Mouse (Mus musculus): ENCODE measurements around the gene Btbd1.
A peak's percentile ranks its signal among the peaks of the same experiment; 100 is the strongest.

The Btbd1 gene

DNA sequence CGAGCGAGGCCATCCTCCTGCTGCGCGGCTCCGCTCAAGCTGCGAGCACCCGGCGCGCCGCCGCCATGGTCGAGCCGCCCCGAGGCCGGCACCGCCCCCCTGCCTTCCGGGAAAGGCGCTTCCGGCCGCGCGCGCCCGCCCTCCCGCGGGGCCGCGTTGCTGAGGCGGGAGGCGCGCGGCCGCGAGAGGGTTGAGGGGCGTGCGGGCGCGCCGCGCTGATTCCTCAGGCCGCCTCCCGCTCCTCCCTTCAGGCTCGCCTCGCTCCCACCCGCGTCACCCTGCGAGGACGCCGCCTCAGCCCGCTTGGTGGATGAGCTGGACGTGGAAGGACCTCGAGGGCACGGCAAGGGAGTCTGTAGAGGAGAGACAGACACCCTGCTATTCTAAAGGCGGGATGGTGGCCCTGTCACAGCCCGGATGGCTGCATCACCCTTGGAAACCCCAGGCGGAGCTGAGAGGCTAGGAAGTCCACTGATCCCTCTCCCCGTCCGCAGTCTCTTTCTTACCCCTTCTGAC lies at the start of gene Btbd1:
TSS of gene Btbd1 (minus strand) at position 53 of the 516 bp plus-strand sequence.
- no peak for DNase-seq (ENCODE audit: low read depth)

DNA sequence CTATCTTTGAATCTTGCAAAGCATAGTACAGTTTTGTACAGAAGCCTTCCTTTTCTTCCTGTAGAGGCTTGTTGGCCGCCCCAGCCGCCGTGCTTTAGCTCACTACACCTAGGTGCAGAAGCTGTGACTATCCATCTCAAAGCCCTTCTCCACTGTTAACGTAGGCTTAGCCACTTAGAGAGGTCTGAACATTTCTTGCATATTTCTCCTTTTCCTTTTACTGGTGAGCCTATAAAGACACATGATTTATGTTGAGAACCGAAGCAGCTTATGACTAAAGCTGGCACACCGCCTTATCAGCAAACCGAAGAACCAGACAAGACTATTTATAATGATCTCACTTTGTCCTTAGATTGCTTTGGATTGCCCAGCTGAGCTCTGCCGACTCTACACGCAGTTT lies 46.1 kb upstream of the Btbd1 start:
- DNase-seq (ENCODE audit: low read depth), result no peak

DNA sequence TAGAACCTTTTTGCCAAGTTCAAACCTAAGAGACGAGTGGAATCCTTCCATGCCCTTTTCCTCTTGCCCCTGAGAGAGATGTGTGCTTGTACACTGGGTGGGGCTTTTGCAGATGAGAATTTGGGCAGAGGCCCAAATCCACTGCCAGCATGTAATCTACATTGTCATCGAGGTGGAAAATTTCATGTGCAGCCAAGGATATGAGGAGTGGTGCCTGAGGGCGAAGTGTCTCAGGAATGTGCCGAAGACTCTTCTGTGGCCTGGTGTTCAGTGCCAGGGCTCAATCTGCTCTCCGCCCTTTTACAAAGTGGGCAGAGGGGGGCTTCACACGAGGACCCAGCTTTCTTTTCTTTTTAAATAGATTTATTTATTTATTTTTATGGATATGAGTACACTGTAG lies 45.4 kb upstream of the Btbd1 start:
- DNase-seq (ENCODE audit: low read depth), result no peak

DNA sequence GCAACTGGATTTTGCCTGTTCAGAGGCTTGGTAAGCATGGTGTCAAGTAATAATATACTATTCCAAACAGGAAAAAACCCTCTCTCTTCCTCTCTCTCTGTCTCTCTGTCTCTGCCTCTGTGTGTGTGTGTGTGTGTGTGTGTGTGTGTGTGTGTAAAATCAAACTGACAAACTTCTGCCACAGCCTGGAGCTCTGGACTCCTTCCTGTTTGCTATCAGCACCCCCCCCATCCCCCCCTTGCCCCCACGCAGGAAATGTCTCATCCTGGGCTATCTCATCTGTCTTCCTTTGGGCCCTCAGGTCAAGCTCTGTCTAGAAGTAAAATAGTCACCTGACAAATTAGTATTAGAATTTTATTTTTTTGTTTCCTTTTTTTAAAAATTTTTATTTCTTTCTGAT lies 44.6 kb upstream of the Btbd1 start:
- no peak for DNase-seq (ENCODE audit: low read depth)

DNA sequence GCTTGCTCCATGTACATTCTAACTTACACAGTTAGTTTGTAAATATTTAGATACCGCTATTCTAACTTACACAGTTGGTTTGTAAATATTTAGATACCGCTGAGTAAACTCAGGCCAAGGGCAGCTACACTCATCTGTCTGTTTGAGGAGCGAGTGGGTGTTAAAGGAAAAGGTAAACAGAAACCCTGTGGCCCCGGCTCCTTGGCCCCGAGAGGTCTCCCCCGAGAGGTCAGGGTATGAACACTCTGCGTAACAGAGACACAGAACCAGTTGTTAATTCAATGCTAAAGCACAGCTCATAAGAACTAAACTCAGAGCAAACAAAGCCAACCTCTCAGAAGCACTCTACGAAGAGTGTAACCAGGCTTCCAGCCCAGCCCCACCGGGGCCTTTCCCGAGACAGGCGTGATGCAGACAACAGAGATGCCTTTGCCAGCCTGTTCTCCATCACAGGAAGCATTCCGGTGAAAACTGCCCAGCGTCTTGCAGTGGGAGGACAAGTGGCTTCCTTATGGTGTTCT lies 43.3 kb upstream of the Btbd1 start:
- no peak for DNase-seq (ENCODE audit: low read depth)

DNA sequence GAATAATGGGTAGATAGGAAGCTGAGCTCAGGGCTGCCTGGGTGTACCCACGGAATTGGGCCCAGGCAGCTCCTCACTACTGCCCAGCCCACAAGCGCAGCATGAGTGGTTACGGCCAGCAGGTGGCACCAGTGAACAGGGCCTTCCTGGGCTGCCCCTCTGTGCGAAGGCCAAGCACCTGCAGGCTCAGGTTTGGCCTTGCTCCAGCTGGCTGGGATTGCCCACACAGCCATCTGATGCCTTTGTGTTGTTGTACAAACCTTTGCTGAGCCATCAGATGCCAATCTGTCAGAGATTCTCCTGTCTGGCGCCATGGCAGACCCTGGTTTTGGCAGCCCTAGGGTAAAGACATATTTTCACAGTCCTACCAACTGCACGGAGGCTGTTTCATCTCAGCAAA lies 38.9 kb upstream of the Btbd1 start:
- peak; percentile 44 for DNase-seq (ENCODE audit: low read depth)

DNA sequence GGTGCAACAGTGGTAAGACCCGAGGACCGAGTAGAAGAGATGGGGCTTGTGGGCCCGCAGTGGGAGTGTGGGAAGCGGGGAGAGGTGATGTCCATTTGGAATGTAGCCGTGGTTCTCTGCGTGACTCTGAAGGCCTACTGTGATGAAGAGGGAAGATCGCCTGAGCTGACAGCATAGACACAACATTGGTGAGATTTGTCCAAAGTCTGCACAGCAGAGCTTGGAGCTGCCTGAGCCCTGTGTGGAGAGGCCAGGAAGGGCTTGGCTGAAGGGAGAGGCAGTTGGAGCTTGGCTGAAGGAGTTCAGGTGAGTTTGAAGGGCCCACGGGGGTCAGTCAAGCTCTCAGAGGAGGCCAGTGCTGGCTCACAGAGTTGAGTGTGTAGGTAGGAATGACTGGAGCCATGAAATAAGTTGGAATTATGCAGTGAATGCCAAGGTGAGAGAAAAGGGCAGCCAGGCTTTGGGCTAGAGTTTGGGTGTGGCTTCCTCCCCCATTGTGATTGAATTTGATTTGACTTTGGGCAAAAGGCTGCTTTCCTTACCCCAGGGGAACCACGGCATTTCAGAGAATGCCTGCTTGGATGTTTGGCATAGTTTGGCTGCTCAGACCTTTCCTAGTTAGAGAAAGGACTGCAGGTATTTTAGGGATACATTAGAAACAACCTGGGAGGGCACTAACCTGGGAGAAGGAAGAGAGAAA lies 38.1 kb upstream of the Btbd1 start:
- DNase-seq (ENCODE audit: low read depth), result no peak

DNA sequence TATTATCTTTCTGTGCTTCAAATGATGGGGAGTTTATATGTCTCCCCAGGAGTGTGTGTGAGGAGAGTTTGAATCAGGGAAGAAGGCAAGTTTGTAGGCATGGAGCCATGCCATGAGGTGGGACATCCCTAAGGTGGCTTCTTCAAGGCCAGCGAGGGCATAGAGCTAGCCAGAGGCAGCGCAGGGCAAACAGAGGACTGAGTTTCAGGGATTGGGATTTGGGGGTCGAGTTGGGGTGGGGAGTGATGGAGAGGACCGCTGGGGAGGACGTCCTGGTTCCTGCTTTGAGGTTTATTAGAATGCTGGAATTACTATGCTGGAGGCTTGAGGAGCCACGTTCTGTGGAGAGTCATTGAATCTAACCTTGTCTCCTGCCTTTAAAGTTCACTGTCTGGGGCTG lies 36.7 kb upstream of the Btbd1 start:
- no peak for DNase-seq (ENCODE audit: low read depth)

DNA sequence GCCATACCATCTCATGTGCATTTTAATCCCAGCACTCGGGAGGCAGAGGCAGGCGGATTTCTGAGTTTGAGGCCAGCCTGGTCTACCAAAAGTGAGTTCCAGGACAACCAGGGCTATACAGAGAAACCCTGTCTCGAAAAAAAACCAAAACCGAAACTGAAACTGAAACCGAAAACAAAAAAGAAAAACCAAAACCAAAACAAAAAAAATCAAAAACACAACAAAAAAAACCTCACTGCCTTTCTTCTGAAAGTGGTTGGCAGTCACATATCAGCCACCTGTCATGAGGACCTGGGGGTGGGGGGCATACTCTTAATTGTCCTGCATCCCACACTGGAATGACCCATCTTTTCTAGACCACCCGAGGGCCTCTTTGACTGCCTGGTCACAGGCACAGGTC lies 35.3 kb upstream of the Btbd1 start:
- DNase-seq (ENCODE audit: low read depth), result no peak

DNA sequence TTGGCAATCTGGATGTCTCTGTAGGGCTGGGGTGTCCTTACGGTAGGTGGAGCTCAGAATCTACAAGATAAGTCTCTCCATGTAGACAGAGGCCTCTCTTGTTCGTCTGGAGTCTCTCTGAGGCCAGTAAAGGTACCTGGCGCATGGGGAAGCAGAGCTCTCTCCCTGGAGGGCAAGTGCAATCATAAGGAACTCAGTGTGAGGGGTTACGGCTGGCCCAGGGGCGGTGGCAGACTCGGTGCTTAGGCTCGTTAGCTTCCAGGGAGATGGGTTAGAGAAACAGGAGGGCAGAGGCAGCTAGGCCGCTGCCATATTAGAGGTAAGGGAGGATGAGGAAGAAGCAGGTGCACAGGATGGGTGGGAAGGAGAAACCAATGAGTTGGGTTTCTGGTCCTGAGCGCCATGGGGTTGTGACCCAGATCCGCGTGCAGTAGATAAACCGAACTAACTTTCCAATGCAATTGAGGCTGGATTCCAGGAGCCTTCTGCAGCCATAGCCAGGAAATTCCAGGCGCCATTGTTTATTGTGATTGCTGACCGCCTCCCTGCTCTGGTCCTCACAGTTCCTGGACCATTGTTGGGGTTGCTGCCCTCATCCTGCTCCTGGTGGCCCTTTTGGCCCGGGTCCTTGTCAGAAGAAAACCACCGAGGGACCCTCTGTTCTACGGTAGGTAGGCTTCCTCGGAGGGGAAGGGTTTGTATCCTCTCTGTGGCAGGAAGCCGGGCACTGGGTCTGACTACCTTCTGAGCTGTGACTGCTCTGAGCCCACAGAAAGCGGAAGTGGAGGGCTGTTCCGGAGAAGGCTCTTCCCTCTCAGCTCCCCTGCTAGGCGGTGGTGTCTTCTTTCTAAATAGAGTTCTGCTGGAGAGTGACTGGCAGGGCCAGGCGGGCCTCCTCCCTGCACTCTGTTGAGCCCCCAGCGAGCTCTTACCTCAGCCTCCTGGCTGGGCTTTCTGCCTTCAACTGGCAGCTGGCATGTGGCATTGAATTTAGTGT lies 33.7 kb upstream of the Btbd1 start:
- DNase-seq (ENCODE audit: low read depth), result no peak

DNA sequence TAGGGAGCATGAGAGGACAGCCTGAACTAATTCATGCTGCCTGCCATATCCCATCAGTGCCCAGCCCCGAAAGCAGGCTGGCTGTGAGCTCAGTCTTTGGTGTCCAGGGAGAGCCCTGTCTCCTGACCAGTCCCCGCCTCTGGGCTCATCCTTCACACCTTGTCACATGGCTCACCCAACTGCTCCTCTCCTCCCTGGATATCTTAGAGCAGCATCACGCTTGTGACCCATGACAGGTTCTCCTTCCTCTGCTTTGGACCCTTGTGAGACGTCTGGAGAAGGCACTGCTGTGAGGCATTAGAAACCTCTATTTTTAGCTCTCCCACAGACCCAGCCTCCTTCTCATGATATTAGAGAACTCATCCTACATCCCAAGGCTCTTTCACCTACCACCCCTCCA lies 32.7 kb upstream of the Btbd1 start:
- no peak for DNase-seq (ENCODE audit: low read depth)

DNA sequence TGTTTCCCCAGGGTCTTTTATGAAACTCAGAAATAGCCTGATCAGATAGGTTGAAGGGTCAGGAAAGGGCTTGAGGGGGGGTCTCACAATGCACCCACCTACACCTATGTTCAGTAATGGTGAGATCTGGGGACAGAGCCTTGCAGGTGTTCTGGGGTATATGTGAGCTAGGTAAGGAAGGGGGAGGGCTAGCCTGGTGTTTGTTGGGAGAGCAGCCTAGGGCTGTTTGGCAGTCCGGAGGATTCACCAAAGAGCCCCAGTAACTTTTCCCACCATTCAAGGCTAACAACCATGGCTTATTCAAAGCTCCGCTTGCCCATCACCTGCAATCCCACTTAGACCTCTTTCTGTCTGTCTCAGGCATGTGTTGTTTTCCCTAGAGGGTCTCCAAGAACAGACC lies 32.2 kb upstream of the Btbd1 start:
- no peak for DNase-seq (ENCODE audit: low read depth)

DNA sequence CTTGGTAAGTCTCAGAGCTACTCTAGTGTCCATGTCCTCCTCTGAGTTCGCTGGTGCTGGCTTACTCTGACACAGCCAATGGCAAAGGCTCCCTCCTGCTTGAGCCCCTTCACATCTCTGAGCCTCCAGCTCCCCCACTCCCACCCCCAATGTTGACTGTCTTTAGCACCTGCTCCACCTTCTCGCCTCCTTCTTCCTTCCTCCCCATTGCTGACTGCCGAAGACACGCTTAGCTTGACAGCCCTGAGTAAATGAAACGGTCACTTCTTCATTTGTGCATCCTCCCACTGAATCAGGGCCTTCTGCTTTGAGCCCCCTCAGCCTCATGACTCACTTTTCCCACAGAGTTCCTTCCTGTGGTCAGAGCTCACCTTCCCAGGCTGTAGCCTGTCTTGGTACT lies 31.8 kb upstream of the Btbd1 start:
- no peak for DNase-seq (ENCODE audit: low read depth)

DNA sequence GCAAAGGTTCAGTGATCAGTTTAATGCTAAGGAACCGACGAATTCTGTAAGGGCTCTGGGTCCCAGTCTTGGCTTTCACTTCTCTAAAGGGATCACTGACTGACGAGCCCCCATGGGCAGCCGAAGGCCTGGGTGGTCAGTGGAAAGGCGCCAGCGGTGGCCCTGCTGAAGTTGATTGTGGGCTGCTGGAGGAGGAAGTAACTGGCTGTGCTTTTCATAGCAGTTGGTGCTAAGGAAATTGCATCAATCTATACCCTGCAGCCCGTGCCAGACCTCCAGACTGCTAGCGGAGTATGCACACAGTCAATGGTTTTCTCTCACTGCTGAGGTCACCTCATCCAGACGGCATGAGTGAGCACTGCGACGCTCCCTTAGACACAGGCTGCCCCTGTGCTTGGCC lies 30.8 kb upstream of the Btbd1 start:
- DNase-seq (ENCODE audit: low read depth), result no peak

DNA sequence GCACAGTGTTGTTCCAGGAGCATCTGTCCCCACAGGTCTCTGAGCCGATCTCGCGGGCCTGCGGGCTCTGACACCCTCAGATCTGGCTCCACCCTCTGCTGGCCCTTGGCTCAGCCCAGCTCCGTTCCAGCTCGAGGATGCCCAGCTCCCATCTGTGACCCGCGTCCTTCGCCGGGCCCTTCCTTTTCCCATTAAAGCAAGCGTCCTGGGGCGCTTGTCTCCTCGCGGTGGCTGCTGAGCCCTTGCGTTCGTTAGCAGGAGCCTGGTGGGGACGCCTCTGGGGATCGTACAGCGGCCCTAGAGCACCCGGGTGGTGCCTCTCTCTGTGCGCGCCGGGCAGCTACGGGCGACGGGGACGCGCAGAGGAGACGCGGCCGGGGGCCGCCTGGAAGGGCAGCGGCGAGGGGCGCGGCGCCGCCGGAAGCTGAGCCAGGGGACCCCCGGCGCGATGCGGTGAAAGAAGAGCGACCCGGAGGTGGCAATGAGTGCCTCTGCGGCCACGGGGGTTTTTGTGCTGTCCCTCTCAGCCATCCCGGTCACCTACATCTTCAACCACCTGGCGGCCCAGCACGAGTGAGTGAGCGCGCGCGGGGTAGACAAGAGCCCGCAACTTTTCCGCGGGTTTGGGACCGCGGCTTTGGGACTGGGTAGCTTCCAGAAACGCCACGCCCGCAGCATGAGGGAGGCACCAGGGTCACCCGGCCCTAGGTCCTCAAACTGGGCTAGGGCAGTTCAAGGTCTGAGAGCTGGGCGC lies 29.9 kb upstream of the Btbd1 start, which contains the start of gene Tm6sf1:
TSS of gene Tm6sf1 (plus strand) at position 34 of the 754 bp plus-strand sequence.
- no peak for DNase-seq (ENCODE audit: low read depth)

DNA sequence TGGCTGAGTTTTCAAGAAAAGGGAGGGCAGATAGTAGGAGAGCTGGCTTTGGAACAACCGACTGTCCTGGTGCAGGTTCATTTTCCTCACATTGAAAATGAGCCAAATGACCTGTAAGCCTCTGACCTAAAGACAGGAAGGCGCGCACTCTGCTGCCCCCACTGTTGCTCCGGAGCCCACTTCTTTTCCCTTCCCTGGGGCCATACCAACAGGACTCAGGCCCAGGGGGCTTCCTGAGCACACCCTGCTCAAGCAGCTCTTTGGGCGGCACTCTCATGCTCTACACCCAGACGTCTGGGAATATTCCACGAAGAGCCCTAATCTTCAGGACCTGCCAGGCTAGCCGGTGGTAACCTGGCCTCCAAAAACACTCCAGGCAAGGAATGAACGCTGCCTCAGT lies 29.0 kb upstream of the Btbd1 start:
- no peak for DNase-seq (ENCODE audit: low read depth)

DNA sequence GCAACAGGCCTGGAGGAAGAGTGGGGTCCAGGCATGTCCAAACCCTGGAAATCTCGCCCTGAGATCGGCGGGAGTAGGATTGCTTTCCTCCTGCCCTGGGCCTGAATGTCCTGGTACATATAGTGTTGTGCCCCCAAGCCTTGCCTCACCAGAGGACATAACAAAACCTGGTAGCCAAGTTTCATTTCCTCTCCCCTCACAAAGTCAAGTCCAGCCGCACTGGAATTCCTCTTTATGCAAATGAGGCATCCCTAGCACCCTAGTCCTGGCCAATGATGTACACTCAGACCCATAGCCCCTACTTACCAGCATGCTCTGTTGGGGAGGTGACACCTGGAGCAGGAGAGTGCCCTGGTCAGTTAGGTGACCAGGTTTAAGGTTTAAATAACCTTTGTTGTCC lies 27.0 kb upstream of the Btbd1 start:
- no peak for DNase-seq (ENCODE audit: low read depth)

DNA sequence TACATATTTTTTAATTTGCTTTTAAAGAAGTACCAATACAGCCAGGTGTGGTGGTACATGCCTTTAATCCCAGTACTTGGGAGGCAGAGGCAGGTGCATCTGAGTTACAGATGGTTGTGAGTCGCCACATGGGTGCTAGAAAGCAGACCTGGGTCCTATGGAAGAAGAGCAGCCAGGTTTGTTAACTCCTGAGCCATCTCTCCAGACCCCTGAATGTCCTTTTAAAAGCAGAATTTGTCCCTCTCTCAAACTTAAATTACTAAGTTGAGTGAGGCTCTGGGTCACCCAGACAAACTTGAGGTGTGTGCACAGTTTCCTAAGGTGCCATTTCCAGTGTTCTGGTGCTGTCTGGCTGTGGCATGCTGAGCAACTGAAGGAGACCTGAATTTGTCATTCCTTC lies 26.5 kb upstream of the Btbd1 start, which contains the start of gene Gm10160:
TSS of gene Gm10160 (minus strand) at position 101 of the 400 bp plus-strand sequence.
- no peak for DNase-seq (ENCODE audit: low read depth)

DNA sequence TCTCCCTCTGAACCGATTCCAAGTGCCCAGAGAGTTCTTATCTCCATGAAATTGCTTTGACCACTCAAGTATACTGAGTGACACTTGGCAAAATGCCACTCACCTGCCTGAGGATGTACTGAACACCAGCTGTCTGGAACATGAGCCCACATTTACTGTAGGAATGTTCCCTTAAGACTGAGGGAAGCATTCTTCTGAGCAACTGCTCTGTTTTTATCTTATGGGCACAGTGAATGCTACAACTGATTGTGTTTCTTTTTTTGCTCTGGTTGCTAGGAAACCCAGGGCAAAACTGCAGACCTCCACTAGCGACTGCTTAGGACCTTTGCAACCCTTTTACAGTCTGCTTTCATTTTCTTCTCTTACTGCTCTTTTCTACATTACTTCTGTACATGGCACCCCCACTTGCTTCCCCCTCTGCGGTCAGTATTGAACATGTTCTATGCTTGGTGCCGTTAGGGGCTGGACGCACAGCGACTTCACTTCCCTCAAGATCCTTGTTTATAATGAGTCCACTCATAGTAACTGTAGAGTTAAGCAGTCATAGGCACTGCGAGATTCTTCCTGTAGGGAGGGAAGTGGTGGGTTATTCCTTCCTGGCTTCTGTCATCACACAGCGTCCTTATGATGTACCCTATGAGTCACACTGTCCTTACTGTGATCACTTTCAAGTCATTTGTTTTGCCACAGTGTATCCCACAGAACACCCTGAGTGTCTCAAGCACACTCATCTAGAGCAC lies 25.5 kb upstream of the Btbd1 start:
- DNase-seq (ENCODE audit: low read depth), result no peak

DNA sequence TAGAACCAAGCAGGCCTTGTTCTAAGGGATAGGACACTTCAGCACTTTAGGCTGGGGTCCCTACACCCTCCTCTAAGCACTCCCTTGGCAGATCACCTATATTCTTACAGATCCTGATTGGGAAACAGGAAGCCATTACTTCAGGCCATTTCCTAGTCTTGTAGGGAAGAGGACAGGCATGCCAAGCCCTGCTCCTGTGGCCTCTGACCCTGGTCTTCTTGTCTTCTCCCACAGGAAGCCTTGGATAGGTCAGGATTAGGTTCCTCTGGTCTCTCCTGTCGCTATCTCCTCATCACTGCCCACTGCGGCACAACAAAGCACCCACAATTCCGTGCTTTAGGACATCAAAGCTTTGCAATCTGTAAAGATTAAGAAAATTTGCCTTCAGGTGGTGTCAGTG lies 22.5 kb upstream of the Btbd1 start:
- DNase-seq (ENCODE audit: low read depth), result no peak

DNA sequence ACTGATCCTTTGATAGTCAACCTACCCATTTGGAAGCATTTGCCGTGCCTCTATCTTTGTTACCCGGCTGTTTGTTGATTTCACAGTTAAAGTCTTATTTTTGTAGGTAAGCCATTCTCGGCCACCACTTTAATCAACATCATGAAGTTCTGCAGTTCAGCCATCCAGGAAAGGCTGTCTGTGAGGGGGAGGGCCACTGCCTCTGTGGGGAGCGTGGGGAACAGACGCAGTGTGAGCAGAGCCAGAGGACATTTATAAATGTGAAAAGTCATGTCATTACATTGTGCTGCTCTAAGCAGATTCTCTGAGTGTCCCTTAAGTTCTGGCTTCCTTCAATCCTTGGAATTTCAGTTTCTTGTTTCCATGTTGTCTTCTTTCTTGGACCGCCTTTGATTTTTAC lies 20.9 kb upstream of the Btbd1 start:
- no peak for DNase-seq (ENCODE audit: low read depth)

Measured in fibroblast of lung, adult 2 months (primary cell).